9 mouse cellular contexts compared by ENCODE assay signal in the genomic region with DNA sequence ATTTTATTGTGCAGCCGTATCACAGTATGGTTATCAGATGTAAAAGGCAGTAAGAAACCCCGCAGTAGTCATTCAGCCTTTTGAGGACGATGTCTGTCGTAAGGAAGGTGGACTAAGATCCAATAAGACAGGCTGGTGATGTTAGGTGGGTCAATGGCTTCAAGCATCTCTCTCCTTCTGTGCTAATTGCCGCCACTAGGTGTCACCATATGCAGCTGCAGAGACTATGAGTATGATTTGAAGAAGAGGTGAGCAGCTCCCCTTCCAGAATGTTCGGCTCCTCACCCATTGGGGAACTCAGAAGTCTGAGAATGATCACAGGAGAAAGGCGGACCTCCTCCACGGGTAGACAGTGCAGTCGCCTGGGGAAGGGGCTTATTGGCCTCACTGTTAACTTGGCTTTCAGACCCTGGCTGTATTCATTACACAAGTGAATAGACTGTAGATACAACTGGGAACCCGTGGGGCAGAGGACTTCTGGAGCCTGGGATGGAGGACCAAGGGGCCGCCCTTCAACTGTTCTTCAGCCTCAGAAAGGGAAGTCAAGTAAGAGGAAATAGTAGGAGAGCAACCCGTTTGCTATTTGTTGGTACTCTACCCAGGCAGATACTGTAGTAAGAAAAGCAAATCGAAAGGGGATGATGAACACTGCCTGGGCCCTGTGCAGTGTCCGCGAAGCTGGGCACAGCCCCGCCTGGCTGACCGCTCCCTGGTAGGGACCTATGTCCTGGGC.
DNase-seq lines count a peak whose midpoint lies in the region; ATAC-seq and TF ChIP-seq lines count a peak whose summit lies in the region.
"Had no signal": no experiment of that assay in that cellular context is flagged by ENCODE, and none has a peak within 500 bp of the region (broad histone marks: within the 10 kb centered on the region; RNA-seq: fewer than 3 reads in every experiment).

No protein-coding gene starts in this region.

- no peak for TF ChIP-seq EP300 in liver, postnatal 0 days (IDR thresholded peaks at IDR 0.05; ENCODE audit: low read depth)

- peak overlapping the region; percentile 83 for H3K27ac ChIP-seq in liver, postnatal 0 days (ENCODE audit: low read depth)
- H3K27ac ChIP-seq in neural tube, embryonic 14.5 days (ENCODE audit: low read depth, low read length), result no peak overlapping the region

- peaks cover 5% of the 10 kb centered on the region for H3K9me3 ChIP-seq in liver, postnatal 0 days (ENCODE audit: low read length)
- H3K9me3 ChIP-seq in neural tube, embryonic 14.5 days (ENCODE audit: control insufficient read depth, low read length), result no peaks in the 10 kb centered on the region

- H3K4me1 ChIP-seq in liver, postnatal 0 days (ENCODE audit: insufficient read depth), result no peaks in the 10 kb centered on the region; the same call in 1 of the 2 replicates
- no peaks in the 10 kb centered on the region for H3K4me1 ChIP-seq in neural tube, embryonic 14.5 days (ENCODE audit: control insufficient read depth, insufficient read depth, low read length)
- H3K4me1 ChIP-seq: megakaryocyte, embryonic 14.5 days had no signal

- no peak overlapping the region for H3K4me3 ChIP-seq in liver, postnatal 0 days (ENCODE audit: low read depth, low read length)
- H3K4me3 ChIP-seq in neural tube, embryonic 14.5 days (ENCODE audit: low read depth, low read length), result no peak overlapping the region
- H3K4me3 ChIP-seq: megakaryocyte, embryonic 14.5 days had no signal

- no peaks in the 10 kb centered on the region for H3K36me3 ChIP-seq in liver, postnatal 0 days (replicated peaks; ENCODE audit: insufficient read depth, low read length)
- H3K36me3 ChIP-seq in neural tube, embryonic 14.5 days (ENCODE audit: control insufficient read depth, insufficient read depth, low read length), result no peaks in the 10 kb centered on the region

- H3K27me3 ChIP-seq in liver, postnatal 0 days (ENCODE audit: insufficient read depth, low read length), result no peaks in the 10 kb centered on the region
- H3K27me3 ChIP-seq in neural tube, embryonic 14.5 days (ENCODE audit: control insufficient read depth, insufficient read depth, low read length), result no peaks in the 10 kb centered on the region
- H3K27me3 ChIP-seq: megakaryocyte, embryonic 14.5 days had no signal

- no peak overlapping the region; the same call in 1 of the 2 replicates for H3K4me2 ChIP-seq in liver, postnatal 0 days (ENCODE audit: low read depth, low read length)
- 0 out of 2 replicates have a peak overlapping the region, but pooled peaks have one; percentile 16 for H3K4me2 ChIP-seq in neural tube, embryonic 14.5 days (ENCODE audit: low read depth, low read length)

- no peak overlapping the region for H3K9ac ChIP-seq in liver, postnatal 0 days (replicated peaks)
- H3K9ac ChIP-seq in neural tube, embryonic 14.5 days (replicated peaks; ENCODE audit: low read depth, low read length), result no peak overlapping the region

- peak; percentile 51 for DNase-seq in MN1 (ENCODE audit: low spot score)
- DNase-seq in cerebellum, adult 9-10 months, result peak; percentile 90
- peak; percentile 80 for DNase-seq in heart, postnatal 4 days
- peak; percentile 85 for DNase-seq in layer of hippocampus, adult 11-12 months (ENCODE audit: low spot score)
- DNase-seq in liver, postnatal 0 days, result peak; percentile 58
- peak; percentile 74 for DNase-seq in testis, postnatal 10 days (ENCODE audit: low spot score)

- WGBS in liver, postnatal 0 days (ENCODE audit: insufficient replicate concordance), result 43% methylated on average over 17 of the region's 17 CpGs
- 59% methylated on average over 17 of the region's 17 CpGs for WGBS in neural tube, embryonic 14.5 days

- peak; percentile 88 for TF ChIP-seq CTCF in liver, postnatal 0 days (IDR thresholded peaks at IDR 0.05; ENCODE audit: low read depth)

- peak; percentile 93 for ATAC-seq in frontal cortex, adult (ENCODE audit: low TSS enrichment)
- peak; percentile 35; the same call in 1 of the 2 replicates for ATAC-seq in liver, postnatal 0 days
- ATAC-seq in neural tube, embryonic 14.5 days (ENCODE audit: low read depth), result peak; percentile 75

Comparison
In these comparisons a context has a peak if more than half of its experiments do, and no peak if none do; other contexts are left out.
1. ATAC-seq: peak in every context shown above with its lines; median percentile 93 in frontal cortex, adult; 75 in neural tube, embryonic 14.5 days; 35 in liver, postnatal 0 days.